Mouse (Mus musculus): ENCODE results near the gene Uba52. TPM values are rescaled to one million over a fixed set of nuclear protein-coding genes. Genes with fewer than 3 reads are reported as not detected.

Uba52 gene
- total and polyA plus RNA-seq, 3 experiments: 626 to 1,595 (median 1,480) TPM

DNA sequence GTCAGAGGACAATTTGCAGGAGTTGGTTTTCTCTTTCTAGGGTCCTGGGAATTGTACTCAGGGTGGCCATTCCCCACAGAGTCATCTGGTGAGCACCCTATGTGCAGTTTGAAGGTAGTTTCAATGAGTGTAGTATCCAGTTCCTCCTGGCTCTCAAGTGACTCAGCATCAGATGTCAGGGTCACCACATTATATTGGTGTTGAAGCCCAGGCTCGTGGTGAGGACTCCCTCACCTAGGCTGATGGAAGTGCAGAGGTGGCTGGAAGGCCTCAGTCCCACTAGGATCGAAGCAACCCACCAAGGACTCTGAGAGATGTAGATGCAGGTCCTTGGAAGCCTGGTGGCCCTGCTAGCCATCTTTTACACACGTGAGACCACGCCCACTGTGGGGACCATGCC, 35.8 kb upstream of the Uba52 start:
- intact Hi-C loops (cut with DNase I): loop anchor here (10.0 kb wide), 1 partner anchor 48 kb away; the partner anchor contains the start of gene Isyna1
- peaks cover 33% of the 10 kb centered on the region for H3K4me1 ChIP-seq (ENCODE audit: control insufficient read depth, insufficient read depth, low read length)
- no peak for DNase-seq
- no peaks in the 10 kb centered on the region for H3K27me3 ChIP-seq (ENCODE audit: control insufficient read depth, insufficient read depth, low read length)
- no peak for TF ChIP-seq POLR2A (IDR thresholded peaks at IDR 0.05; ENCODE audit: insufficient read depth, low read depth, low read length)
- no peak overlapping the region for H3K9ac ChIP-seq (ENCODE audit: low read depth, low read length)
- no peak overlapping the region for H3K27ac ChIP-seq
- peaks cover 1% of the 10 kb centered on the region; the same call in 1 of the 2 replicates for H3K79me2 ChIP-seq (replicated peaks; ENCODE audit: control insufficient read depth, insufficient read depth, low read length)
- H3K36me3 ChIP-seq (ENCODE audit: control insufficient read depth, insufficient read depth, low read length): no peaks in the 10 kb centered on the region; the same call in 1 of the 2 replicates
- WGBS: 76% methylated on average over 4 of the region's 4 CpGs
- H3K4me3 ChIP-seq: no peak overlapping the region

GRCm38 (mm10) chr8:70544200-70544687, 33.6 kb upstream of the Uba52 start:
- Histone ChIP-seq H3K27me3 (ENCODE audit: control insufficient read depth, insufficient read depth, low read length) (no peaks in the 10 kb centered on the region), H3K9ac (ENCODE audit: low read depth, low read length) (no peak overlapping the region), H3K79me2 (replicated peaks; ENCODE audit: control insufficient read depth, insufficient read depth, low read length) (peaks cover 3% of the 10 kb centered on the region), H3K27ac (peak overlapping the region; percentile 40), H3K4me3 (no peak overlapping the region), H3K4me1 (ENCODE audit: control insufficient read depth, insufficient read depth, low read length) (peaks cover 36% of the 10 kb centered on the region), H3K36me3 (ENCODE audit: control insufficient read depth, insufficient read depth, low read length) (no peaks in the 10 kb centered on the region; the same call in 1 of the 2 replicates)
- peak; percentile 58 to 76 for DNase-seq
- intact Hi-C loops (cut with DNase I): loop anchor here (10.0 kb wide), 1 partner anchor 51 kb away; the partner anchor contains the start of gene Isyna1
- peak; percentile 39; the same call in 1 of the 2 replicates for TF ChIP-seq EP300 (IDR thresholded peaks at IDR 0.05; ENCODE audit: insufficient read depth, low read depth, low read length)
- peak; percentile 76 for TF ChIP-seq CTCF (IDR thresholded peaks at IDR 0.05)
- no peak for TF ChIP-seq POLR2A (IDR thresholded peaks at IDR 0.05; ENCODE audit: insufficient read depth, low read depth, low read length)
- WGBS: 21% methylated on average over 6 of the region's 6 CpGs

DNA sequence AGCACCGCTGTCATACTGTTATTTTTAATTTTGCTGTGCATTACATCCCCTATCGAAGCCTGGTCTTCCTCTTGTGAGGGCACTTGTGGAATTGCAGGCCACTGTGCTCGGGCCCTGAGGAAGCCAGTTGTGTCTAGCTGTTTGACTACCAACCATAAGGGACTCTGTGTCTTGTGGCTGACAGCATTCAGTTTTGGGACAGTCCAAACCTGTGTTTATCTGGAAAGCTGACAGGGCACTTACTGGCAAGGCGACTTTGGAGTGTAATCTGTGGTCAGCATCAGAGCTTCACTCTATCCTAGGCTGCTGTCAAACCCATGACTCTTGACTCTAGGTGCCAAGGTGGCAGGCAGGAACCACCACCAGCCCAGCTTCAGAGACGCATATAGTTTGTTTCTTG, 30.5 kb upstream of the Uba52 start:
- H3K4me1 ChIP-seq (ENCODE audit: control insufficient read depth, insufficient read depth, low read length): peaks cover 29% of the 10 kb centered on the region
- 42% methylated on average over 5 of the region's 5 CpGs for WGBS
- H3K27me3 ChIP-seq (ENCODE audit: control insufficient read depth, insufficient read depth, low read length): no peaks in the 10 kb centered on the region
- DNase-seq: no peak
- peaks cover 3% of the 10 kb centered on the region for H3K79me2 ChIP-seq (replicated peaks; ENCODE audit: control insufficient read depth, insufficient read depth, low read length)
- peak overlapping the region; percentile 93 for H3K27ac ChIP-seq
- no peak overlapping the region for H3K4me3 ChIP-seq
- H3K36me3 ChIP-seq (ENCODE audit: control insufficient read depth, insufficient read depth, low read length): no peaks in the 10 kb centered on the region; the same call in 1 of the 2 replicates
- no peak overlapping the region; the same call in 1 of the 2 replicates for H3K9ac ChIP-seq (ENCODE audit: low read depth, low read length)
- intact Hi-C loops (cut with DNase I): loop anchor here (10.0 kb wide), 1 partner anchor 54 kb away; the partner anchor contains the start of gene Isyna1
- TF ChIP-seq CTCF (IDR thresholded peaks at IDR 0.05) (peak; percentile 14; the same call in 1 of the 2 replicates), EP300 (IDR thresholded peaks at IDR 0.05; ENCODE audit: insufficient read depth, low read depth, low read length) (no peak)

DNA sequence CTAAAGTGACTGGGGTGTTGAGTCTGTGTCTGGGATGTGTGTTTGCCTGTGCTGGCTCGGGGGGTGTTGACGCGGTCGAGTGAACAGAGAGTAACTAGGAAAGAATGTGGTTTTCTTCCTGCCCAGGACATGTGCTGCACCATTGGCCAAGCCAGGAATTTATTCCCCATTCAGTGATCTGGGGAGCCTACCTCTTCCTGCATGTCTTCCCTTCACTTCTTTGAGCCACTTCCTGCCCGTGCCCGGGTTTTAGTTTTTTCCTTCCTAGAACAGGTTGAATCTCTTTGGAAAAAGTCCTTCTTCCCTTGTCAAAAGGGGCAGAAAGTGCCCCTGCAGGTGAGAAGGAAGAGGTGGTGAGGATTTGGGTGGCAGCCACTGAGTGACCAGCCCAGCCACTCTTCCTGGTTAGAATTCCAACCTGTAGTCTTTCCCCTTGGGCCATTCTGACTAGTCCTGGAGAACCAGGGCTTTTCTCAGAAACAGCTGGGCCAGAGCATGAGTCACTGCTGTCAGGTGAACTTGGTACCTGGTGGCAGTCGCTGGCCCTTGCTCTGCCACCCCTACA, 30.0 kb upstream of the Uba52 start:
- 18% methylated on average over 7 of the region's 7 CpGs for WGBS
- DNase-seq: no peak
- H3K4me3 ChIP-seq: peak overlapping the region; percentile 85
- H3K79me2 ChIP-seq (replicated peaks; ENCODE audit: control insufficient read depth, insufficient read depth, low read length): peaks cover 3% of the 10 kb centered on the region
- intact Hi-C loops (cut with DNase I): loop anchor here (10.0 kb wide), 1 partner anchor 54 kb away; the partner anchor contains the start of gene Isyna1
- TF ChIP-seq EP300 (IDR thresholded peaks at IDR 0.05; ENCODE audit: insufficient read depth, low read depth, low read length) (no peak), POLR2A (IDR thresholded peaks at IDR 0.05; ENCODE audit: insufficient read depth, low read depth, low read length) (no peak), CTCF (IDR thresholded peaks at IDR 0.05) (no peak)
- no peaks in the 10 kb centered on the region; the same call in 1 of the 2 replicates for H3K36me3 ChIP-seq (ENCODE audit: control insufficient read depth, insufficient read depth, low read length)
- peak overlapping the region; percentile 83 for H3K9ac ChIP-seq (ENCODE audit: low read depth, low read length)
- peaks cover 29% of the 10 kb centered on the region for H3K4me1 ChIP-seq (ENCODE audit: control insufficient read depth, insufficient read depth, low read length)
- H3K27me3 ChIP-seq (ENCODE audit: control insufficient read depth, insufficient read depth, low read length): no peaks in the 10 kb centered on the region
- H3K27ac ChIP-seq: peak overlapping the region; percentile 93

- no peaks in the 10 kb centered on the region; the same call in 1 of the 2 replicates for H3K36me3 ChIP-seq (ENCODE audit: control insufficient read depth, insufficient read depth, low read length)
- TF ChIP-seq POLR2A (IDR thresholded peaks at IDR 0.05; ENCODE audit: insufficient read depth, low read depth, low read length) (no peak), EP300 (IDR thresholded peaks at IDR 0.05; ENCODE audit: insufficient read depth, low read depth, low read length) (no peak)
- H3K79me2 ChIP-seq (replicated peaks; ENCODE audit: control insufficient read depth, insufficient read depth, low read length): peaks cover 3% of the 10 kb centered on the region
- H3K4me1 ChIP-seq (ENCODE audit: control insufficient read depth, insufficient read depth, low read length): peaks cover 29% of the 10 kb centered on the region
- peak overlapping the region; percentile 93 for H3K27ac ChIP-seq
- no peaks in the 10 kb centered on the region for H3K27me3 ChIP-seq (ENCODE audit: control insufficient read depth, insufficient read depth, low read length)
- peak overlapping the region; percentile 85 for H3K4me3 ChIP-seq
- H3K9ac ChIP-seq (ENCODE audit: low read depth, low read length): peak overlapping the region; percentile 83
- under 1% methylated on average over 4 of the region's 4 CpGs for whole genome bisulfite sequencing
- intact Hi-C loops (cut with DNase I): loop anchor here (10.0 kb wide), 1 partner anchor 55 kb away; the partner anchor contains the start of gene Isyna1
- peak in 1 of 2 experiments; percentile 42 for DNase-seq
These were observed 29.5 kb upstream of the Uba52 start for GRCm38 (mm10) chr8:70540013-70540506.
